Mouse (Mus musculus): ENCODE measurements around the gene Stk40. TPM values are rescaled to one million over a fixed set of nuclear protein-coding genes. Genes with fewer than 3 reads are reported as not detected.
A peak's percentile ranks its signal among the peaks of the same experiment; 100 is the strongest.

Stk40 gene
- total and polyA plus RNA-seq, 2 experiments from 2014 or later, result 17.3 to 22.8 TPM

- TF ChIP-seq EP300 (IDR thresholded peaks at IDR 0.05; ENCODE audit: low read depth) (no peak), CTCF (IDR thresholded peaks at IDR 0.05; ENCODE audit: low read depth) (no peak; the same call in 1 of the 2 replicates)
- WGBS, result 4% methylated on average over 36 of the region's 37 CpGs
- Histone ChIP-seq H3K9ac (replicated peaks; ENCODE audit: low read depth, low read length) (peak within 1 kb of the TSS; percentile 58), H3K4me2 (ENCODE audit: low read depth, low read length) (peak within 1 kb of the TSS; percentile 75), H3K4me1 (ENCODE audit: control insufficient read depth, insufficient read depth) (peaks cover 24% of the 10 kb centered on the region; the same call in 1 of the 2 replicates), H3K36me3 (replicated peaks; ENCODE audit: control insufficient read depth, insufficient read depth, low read length) (peaks cover 10% of the 10 kb centered on the region; the same call in 1 of the 2 replicates), H3K9me3 (replicated peaks; ENCODE audit: control insufficient read depth, low read length) (no peaks in the 10 kb centered on the region), H3K4me3 (ENCODE audit: low read depth, low read length) (peak within 1 kb of the TSS; percentile 61), H3K27ac (ENCODE audit: low read depth) (peak within 1 kb of the TSS; percentile 63), H3K27me3 (ENCODE audit: control insufficient read depth, insufficient read depth, low read length) (no peaks in the 10 kb centered on the region)
- ATAC-seq (ENCODE audit: insufficient read depth, low read depth), result peak; percentile 98
- peak; percentile 96 for DNase-seq (ENCODE audit: low spot score)
Measured at GRCm38 (mm10) chr4:126096464-126097111, 7.2 kb upstream of the Stk40 start, which contains the start of gene Lsm10. Gene Lsm10 (plus strand): TSS chr4:126096623.

- DNase-seq (ENCODE audit: low spot score) (no peak), ATAC-seq (ENCODE audit: insufficient read depth, low read depth) (no peak)
- Histone ChIP-seq H3K27ac (ENCODE audit: low read depth) (no peak overlapping the region), H3K27me3 (ENCODE audit: control insufficient read depth, insufficient read depth, low read length) (no peaks in the 10 kb centered on the region), H3K4me3 (ENCODE audit: low read depth, low read length) (no peak overlapping the region), H3K36me3 (replicated peaks; ENCODE audit: control insufficient read depth, insufficient read depth, low read length) (peaks cover 10% of the 10 kb centered on the region; the same call in 1 of the 2 replicates), H3K9me3 (replicated peaks; ENCODE audit: control insufficient read depth, low read length) (no peaks in the 10 kb centered on the region), H3K9ac (replicated peaks; ENCODE audit: low read depth, low read length) (no peak overlapping the region), H3K4me1 (ENCODE audit: control insufficient read depth, insufficient read depth) (peaks cover 31% of the 10 kb centered on the region), H3K4me2 (ENCODE audit: low read depth, low read length) (no peak overlapping the region)
- WGBS, result 90% methylated on average over 20 of the region's 20 CpGs
- TF ChIP-seq EP300 (IDR thresholded peaks at IDR 0.05; ENCODE audit: low read depth), result no peak
- TF ChIP-seq CTCF (IDR thresholded peaks at IDR 0.05; ENCODE audit: low read depth), result no peak
Measured at GRCm38 (mm10) chr4:126097711-126098253, 6.0 kb upstream of the Stk40 start.

GRCm38 (mm10) chr4:126099365-126099764 is 4.4 kb upstream of the Stk40 start:
- 86% methylated on average over 3 of the region's 3 CpGs for WGBS
- H3K4me2 ChIP-seq (ENCODE audit: low read depth, low read length), result no peak overlapping the region
- no peaks in the 10 kb centered on the region for H3K9me3 ChIP-seq (replicated peaks; ENCODE audit: control insufficient read depth, low read length)
- no peak for TF ChIP-seq EP300 (IDR thresholded peaks at IDR 0.05; ENCODE audit: low read depth)
- TF ChIP-seq CTCF (IDR thresholded peaks at IDR 0.05; ENCODE audit: low read depth), result no peak
- H3K9ac ChIP-seq (replicated peaks; ENCODE audit: low read depth, low read length), result no peak overlapping the region
- peaks cover 10% of the 10 kb centered on the region; the same call in 1 of the 2 replicates for H3K36me3 ChIP-seq (replicated peaks; ENCODE audit: control insufficient read depth, insufficient read depth, low read length)
- ATAC-seq (ENCODE audit: insufficient read depth, low read depth), result no peak
- H3K27ac ChIP-seq (ENCODE audit: low read depth), result peak overlapping the region; percentile 75
- no peak for DNase-seq (ENCODE audit: low spot score)
- H3K4me3 ChIP-seq (ENCODE audit: low read depth, low read length), result no peak overlapping the region
- no peaks in the 10 kb centered on the region for H3K27me3 ChIP-seq (ENCODE audit: control insufficient read depth, insufficient read depth, low read length)
- H3K4me1 ChIP-seq (ENCODE audit: control insufficient read depth, insufficient read depth), result peaks cover 33% of the 10 kb centered on the region

- DNase-seq (ENCODE audit: low spot score), result no peak
- peaks cover 40% of the 10 kb centered on the region for H3K4me1 ChIP-seq (ENCODE audit: control insufficient read depth, insufficient read depth)
Measured at GRCm38 (mm10) chr4:126100764-126101163, 3.0 kb upstream of the Stk40 start.

GRCm38 (mm10) chr4:126102061-126102841 is 1.5 kb upstream of the Stk40 start:
- H3K9ac ChIP-seq (replicated peaks; ENCODE audit: low read depth, low read length), result peak overlapping the region; percentile 7; the same call in 1 of the 2 replicates
- H3K4me1 ChIP-seq (ENCODE audit: control insufficient read depth, insufficient read depth), result peaks cover 37% of the 10 kb centered on the region
- no peak overlapping the region for H3K4me3 ChIP-seq (ENCODE audit: low read depth, low read length)

More at GRCm38 (mm10) chr4:126100764-126101163, 3.0 kb upstream of the Stk40 start:
- no peak overlapping the region for H3K27ac ChIP-seq (ENCODE audit: low read depth)
- H3K4me2 ChIP-seq (ENCODE audit: low read depth, low read length), result no peak overlapping the region
- 88% methylated on average over 3 of the region's 3 CpGs for WGBS
- ATAC-seq (ENCODE audit: insufficient read depth, low read depth), result no peak
- no peaks in the 10 kb centered on the region for H3K9me3 ChIP-seq (replicated peaks; ENCODE audit: control insufficient read depth, low read length)
- no peaks in the 10 kb centered on the region for H3K27me3 ChIP-seq (ENCODE audit: control insufficient read depth, insufficient read depth, low read length)
- no peak overlapping the region for H3K4me3 ChIP-seq (ENCODE audit: low read depth, low read length)
- no peak overlapping the region for H3K9ac ChIP-seq (replicated peaks; ENCODE audit: low read depth, low read length)
- peaks cover 10% of the 10 kb centered on the region; the same call in 1 of the 2 replicates for H3K36me3 ChIP-seq (replicated peaks; ENCODE audit: control insufficient read depth, insufficient read depth, low read length)
- TF ChIP-seq CTCF (IDR thresholded peaks at IDR 0.05; ENCODE audit: low read depth), result no peak
- no peak for TF ChIP-seq EP300 (IDR thresholded peaks at IDR 0.05; ENCODE audit: low read depth)

More at GRCm38 (mm10) chr4:126102061-126102841, 1.5 kb upstream of the Stk40 start:
- peak; percentile 11 for DNase-seq (ENCODE audit: low spot score)
- Histone ChIP-seq H3K9me3 (replicated peaks; ENCODE audit: control insufficient read depth, low read length) (no peaks in the 10 kb centered on the region), H3K27me3 (ENCODE audit: control insufficient read depth, insufficient read depth, low read length) (no peaks in the 10 kb centered on the region), H3K36me3 (replicated peaks; ENCODE audit: control insufficient read depth, insufficient read depth, low read length) (peaks cover 10% of the 10 kb centered on the region; the same call in 1 of the 2 replicates), H3K4me2 (ENCODE audit: low read depth, low read length) (peak overlapping the region; percentile 74; the same call in 1 of the 2 replicates), H3K27ac (ENCODE audit: low read depth) (peak overlapping the region; percentile 90)
- TF ChIP-seq EP300 (IDR thresholded peaks at IDR 0.05; ENCODE audit: low read depth) (no peak), CTCF (IDR thresholded peaks at IDR 0.05; ENCODE audit: low read depth) (no peak)
- 51% methylated on average over 7 of the region's 7 CpGs for WGBS
- no peak for ATAC-seq (ENCODE audit: insufficient read depth, low read depth)

Measured in heart, postnatal 0 days (tissue).